Mouse (Mus musculus) thymus, postnatal 14 days (tissue): Measurements from ENCODE around the gene Pi4kb.
"Not testable (repeated sequence)": the region's sequence is repeated elsewhere in the genome, so short reads cannot be mapped to it uniquely, and the experiment has no call there.

Experiments
- DNase-seq: peaks from one replicate; pipeline ENCODE4 v3.0.0; 2021

Gene Pi4kb

DNA sequence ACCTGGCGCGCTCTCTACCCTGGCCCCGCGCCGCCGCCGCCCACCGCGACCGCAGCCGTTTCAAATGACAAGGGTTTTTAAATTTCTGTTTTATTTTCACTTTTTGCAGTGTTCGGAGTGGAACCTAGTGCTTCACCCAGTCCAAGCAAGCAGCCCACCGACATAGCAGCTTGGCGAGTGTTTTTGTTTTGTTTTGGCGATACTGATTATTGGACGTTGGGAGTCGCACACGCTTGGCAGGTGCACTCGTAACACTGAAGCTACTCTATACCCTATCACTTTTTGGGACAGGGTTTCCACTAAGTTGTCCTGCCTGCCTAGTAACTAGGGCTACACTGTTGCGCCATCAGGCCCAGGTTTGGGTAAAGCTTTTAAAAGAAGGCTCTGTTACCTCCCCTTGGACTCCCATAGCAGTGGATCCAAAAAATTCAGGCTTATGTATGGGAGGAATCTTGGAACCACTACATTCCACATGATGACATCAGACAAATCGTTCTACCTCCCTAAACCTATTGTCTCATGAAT is 42.1 kb downstream of the Pi4kb start:
- no peak for DNase-seq

DNA sequence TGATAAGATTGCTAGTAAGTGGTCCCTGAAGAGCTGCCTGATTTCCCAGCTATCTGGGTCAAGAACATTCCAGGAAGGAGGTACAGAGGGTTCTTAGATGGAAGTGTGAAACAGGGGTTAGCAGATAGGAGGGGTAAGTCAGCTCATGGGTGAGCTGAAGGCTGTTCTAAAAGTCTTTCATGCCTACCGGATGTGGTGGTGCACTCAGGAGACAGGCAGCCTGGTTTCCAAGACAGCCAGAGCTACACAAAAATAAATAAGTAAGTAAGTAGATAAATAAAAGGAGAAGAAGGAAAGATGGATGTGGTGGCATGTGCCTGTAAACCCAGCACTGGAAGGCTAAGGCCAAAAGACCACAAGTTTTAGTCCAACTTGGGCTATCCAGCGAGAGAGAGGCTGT is 44.2 kb downstream of the Pi4kb start:
- peak; percentile 42 for DNase-seq

DNA sequence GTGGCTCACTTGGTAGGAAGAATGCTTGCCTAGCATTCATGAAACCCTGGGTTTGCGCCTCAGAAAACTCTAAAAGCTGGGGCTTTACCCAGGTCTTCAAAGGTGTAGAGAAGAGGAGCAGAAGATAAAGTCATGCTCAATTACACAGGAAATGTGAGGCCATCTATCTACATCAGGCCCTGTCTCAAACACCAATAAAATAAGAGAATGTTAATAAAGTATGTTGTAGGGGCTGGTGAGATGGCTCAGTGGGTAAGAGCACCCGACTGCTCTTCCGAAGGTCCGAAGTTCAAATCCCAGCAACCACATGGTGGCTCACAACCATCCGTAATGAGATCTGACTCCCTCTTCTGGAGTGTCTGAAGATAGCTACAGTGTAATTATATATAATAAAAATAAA is 46.4 kb downstream of the Pi4kb start:
- DNase-seq: not testable (repeated sequence)

DNA sequence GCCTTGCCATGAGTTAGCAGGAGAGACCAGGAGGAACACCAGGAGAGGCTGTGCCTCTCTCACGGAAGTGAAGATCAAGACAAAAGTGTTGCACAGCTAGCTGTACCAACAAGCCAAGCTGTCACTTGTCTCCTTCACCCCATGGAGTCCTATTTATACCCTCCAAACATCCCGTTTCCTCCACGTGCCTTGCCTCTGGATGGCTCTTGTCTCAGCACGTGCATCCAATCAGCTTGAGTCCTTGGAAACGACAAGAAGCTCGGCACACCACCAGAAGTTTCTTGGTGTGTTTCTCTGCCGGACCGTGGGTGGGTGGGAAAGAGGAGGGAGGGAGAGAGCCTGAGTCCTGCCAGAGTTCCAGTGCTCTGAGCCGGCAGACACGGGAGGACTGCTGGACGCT is 50.0 kb downstream of the Pi4kb start:
- no peak for DNase-seq

DNA sequence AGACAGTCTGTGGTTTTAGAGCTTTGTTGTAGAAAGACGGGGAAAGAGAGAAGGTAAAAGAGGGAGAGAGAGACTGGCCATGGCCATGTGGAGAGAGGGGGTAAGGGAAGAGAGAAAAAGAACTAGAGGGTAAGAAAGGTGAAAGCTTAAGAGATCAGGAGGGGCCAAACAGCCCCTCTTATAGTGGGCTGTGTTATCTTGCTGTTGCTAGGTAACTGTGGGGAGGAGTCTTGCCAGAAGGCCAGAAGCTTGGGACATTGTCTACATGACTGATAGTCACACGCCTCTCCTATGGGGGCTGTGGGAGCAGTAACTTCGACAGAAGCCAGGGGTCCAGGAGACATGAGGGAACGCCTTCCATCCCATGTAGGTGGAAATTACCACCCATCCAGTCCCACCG is 50.7 kb downstream of the Pi4kb start:
- DNase-seq: no peak

DNA sequence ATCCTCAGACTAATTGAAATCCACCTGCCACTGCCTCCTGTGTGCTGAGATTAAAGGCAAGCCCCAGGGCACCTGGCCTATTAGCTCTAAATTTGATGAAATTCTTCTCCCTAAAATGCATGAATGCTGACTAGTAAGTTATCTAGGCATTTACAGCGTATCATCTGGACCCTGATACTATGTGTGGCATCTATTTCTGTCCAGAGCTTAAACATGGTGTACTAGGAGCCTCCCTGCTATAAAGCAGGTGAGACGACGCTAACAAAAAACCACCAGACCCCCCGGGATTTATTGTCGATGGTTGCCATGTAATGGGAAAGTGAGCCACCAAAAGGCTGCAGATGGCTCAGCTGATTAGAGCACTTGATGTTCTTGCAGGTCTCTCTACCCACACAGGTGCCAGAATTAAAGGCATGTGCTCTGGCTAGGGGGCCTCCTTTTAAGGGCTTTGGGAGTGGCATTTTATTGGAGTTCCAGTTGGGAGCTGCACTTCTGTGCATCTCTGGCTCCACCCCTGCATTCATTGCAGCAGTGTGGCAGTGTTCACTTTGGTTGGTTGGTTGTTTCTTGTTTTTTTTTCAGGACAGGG is 52.6 kb downstream of the Pi4kb start:
- DNase-seq: peak; percentile 36

- DNase-seq: peak; percentile 81
Measured at GRCm38 (mm10) chr3:95027701-95028100, 53.2 kb downstream of the Pi4kb start.

- DNase-seq: peak; percentile 24
Measured at GRCm38 (mm10) chr3:95028603-95029002, 54.1 kb downstream of the Pi4kb start.

- DNase-seq: not testable (repeated sequence)
Measured at GRCm38 (mm10) chr3:95029291-95029827, 54.8 kb downstream of the Pi4kb start.

DNA sequence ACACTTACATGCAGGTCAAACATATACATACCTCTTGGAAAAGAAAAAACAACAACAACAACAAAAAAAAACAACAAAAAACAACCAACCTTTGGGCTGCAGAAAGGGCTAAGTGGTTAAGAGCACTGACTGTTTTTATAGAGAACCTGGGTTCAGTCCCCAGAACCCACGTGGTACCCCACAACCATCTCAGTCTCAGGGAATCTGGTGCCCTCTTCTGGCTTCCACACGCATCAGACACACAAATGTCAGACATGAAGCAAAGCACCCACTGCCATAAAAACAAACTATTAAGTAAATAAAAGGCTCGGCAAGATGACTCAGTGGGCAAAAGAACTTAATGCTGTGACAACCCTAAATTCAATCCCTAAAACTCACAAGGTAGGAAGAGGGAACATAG is 55.4 kb downstream of the Pi4kb start:
- DNase-seq: peak; percentile 55

DNA sequence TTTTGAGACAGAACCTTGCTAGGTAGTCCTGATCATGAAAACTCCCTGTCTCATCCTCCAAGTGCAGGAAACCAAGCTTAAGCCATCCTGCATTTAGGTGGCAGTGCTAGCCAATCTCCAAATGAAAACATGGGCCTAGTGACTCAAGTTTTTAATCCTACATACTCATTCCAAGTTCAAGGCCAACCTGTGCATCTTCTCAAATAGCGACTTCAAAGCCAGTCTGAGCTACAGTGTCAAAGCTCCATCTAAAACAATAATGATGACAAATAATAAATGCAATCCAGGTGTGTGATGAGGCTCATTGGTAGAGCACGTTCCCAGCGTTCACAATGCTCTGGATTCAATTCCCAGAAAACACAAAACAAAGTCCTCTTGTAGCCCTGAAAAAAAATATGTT is 67.1 kb downstream of the Pi4kb start:
- DNase-seq: peak; percentile 2

- DNase-seq: peak; percentile 98
Measured at GRCm38 (mm10) chr3:95042166-95042837, 67.8 kb downstream of the Pi4kb start, which contains the start of gene Psmd4. Gene Psmd4 (minus strand): TSS chr3:95042614.

- DNase-seq: no peak
Measured at GRCm38 (mm10) chr3:95042838-95043229, 68.3 kb downstream of the Pi4kb start.

DNA sequence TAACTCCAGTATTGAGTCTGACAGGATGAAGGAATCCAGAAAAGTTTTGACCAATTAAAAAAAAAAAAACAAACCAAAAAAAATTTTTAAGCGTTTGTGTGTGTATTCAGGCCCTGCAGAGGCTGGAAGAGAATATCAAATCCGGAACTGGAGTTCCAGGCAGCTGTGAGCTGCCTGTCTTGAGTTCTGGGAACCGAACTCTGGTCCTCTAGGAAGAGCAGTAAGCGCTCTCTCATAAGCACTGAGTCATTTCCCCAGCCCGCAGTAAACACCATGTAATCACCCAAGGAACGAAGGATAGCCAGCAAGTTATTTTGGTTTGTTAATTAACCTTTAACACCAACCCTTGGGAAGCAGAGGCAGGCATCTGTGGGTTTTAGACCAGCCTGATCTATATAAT is 68.7 kb downstream of the Pi4kb start:
- DNase-seq: peak; percentile 16

DNA sequence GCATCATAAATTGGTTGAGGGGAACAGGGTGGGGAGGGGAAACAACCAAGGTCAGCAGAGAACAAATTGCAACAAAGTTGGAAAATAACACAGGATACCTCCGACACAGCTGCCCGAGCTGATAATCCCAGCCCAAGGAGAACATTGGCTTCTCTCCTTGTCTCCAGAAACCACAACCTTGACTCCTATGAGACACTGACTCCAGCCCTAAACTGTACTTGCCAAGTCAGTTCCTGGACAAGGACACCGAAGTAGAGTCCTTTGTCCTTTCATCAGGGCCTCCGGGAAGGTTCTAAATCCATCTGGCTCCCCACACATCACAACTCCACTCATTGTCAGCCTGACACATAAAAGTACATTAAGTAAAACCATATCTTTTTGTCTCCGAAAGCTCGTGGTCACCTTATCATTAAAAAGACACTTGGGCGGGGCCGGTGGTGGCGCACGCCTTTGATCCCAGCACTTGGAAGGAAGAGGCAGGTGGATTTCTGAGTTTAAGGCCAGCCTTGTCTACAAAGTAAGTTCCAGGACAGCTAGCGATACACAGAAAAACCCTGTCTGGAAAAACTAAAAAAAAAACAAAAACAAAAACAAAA is 72.0 kb downstream of the Pi4kb start:
- no peak for DNase-seq

DNA sequence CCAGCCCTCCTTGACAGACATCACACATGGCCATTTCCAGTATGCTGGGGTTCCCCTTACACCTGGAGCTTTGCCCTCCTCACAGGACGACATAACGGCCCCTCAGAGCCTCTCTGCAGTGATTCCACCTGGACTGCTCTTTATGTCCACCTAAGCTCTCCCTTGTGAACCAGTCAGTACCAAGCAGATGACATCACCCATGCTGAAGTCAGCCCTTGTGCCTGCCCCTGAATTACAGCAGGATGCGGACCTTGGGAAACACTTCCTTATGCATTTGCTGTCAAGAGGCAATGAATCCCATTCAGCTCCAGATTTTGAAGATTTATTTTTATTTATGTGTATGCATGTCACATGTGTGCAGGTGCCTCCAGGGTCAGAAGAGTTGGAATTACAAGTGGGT is 73.4 kb downstream of the Pi4kb start:
- no peak for DNase-seq

DNA sequence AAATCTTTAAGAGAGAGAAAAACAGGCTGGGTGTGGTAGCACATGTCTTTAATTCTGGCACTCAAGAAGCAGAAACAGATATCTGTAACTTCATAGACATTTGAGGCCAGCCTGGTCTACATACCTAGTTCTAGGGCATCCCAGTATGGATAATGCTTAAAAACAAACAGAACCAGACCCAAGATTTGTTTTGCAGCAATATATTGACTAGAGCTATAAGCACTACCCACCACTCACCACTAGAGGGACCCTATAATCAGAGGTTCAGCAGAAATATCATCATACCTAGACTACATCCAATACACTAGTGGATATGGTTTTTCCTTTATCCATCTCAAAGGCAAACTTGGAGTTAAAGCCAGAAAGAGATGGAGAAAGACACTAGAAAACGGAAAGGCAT is 78.4 kb downstream of the Pi4kb start:
- DNase-seq: peak; percentile 69

- peak; percentile 50 for DNase-seq
Measured at GRCm38 (mm10) chr3:95053701-95054100, 79.2 kb downstream of the Pi4kb start.

GRCm38 (mm10) chr3:95054481-95055260 is 80.1 kb downstream of the Pi4kb start:
- DNase-seq: no peak

DNA sequence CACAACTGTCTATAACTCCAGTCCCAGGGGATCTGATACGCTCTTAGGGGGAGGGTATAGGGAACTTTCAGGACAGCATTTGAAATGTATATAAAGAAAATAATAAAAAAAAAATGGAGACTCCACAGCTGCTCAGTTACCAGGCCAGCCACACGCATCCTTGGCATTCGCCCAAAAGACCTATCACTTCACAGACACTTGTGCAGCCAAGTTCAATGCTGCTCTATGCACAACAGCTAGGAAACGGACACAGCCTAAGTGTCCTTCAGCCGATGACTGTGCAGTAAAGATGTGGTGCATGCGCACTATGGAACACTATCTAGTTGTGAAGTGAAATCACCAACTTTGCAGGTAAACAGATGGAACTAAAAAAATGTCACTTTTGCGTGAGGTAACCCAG is 81.7 kb downstream of the Pi4kb start:
- no peak for DNase-seq
